Mouse (Mus musculus) CH12.LX (cell line): ENCODE data around the gene Disp3. TPM values are rescaled to one million over a fixed set of nuclear protein-coding genes. Genes with fewer than 3 reads are reported as not detected.

Source experiments
- DNase-seq: peaks from one replicate; pipeline ENCODE4 v3.0.0-alpha.2; 2013; ENCODE audit errors: extremely low read depth
- H3K27ac ChIP-seq: 2 replicates; pipeline ENCODE4 v1.5.1; 2012; ENCODE audit warnings: low read depth, mild to moderate bottlenecking, control low read depth, moderate library complexity; ENCODE audit not compliant: insufficient read depth
- H3K27me3 ChIP-seq: replicated peaks from 2 replicates; pipeline ENCODE3; 2012; ENCODE audit warnings: inconsistent platforms
- H3K36me3 ChIP-seq, 2 experiments: replicated peaks in 1 of 2; 2 replicates each; pipeline versions ENCODE3 to v1.6.1; 2012; ENCODE audit warnings: inconsistent platforms in 1 of 2, low read length in 1 of 2, mild to moderate bottlenecking in 1 of 2, mixed read lengths in 1 of 2, moderate library complexity in 1 of 2; ENCODE audit not compliant: control insufficient read depth in 1 of 2, insufficient read depth in 1 of 2
- H3K4me1 ChIP-seq, 2 experiments: 2 replicates each; pipeline ENCODE4 v1.6.1; 2012; ENCODE audit warnings: inconsistent platforms in 1 of 2, moderate library complexity in 1 of 2; ENCODE audit not compliant: insufficient read depth in 2 of 2, control insufficient read depth in 1 of 2
- H3K4me2 ChIP-seq: 2 replicates; pipeline ENCODE4 v1.6.1; 2012; ENCODE audit warnings: low read depth, mild to moderate bottlenecking, control low read depth; ENCODE audit not compliant: poor library complexity, insufficient read depth, severe bottlenecking
- H3K4me3 ChIP-seq, 3 experiments: fragments of 150-350 bp in 1 of 3; sonication (generic) in 1 of 3; replicated peaks in 1 of 3; 2 replicates each; pipeline versions ENCODE3 to v1.5.1; 2011 to 2012; ENCODE audit warnings: low read depth in 2 of 3, low read length in 2 of 3, mild to moderate bottlenecking in 2 of 3, moderate library complexity in 2 of 3, control low read depth in 1 of 3, improper control_type of control experiment in 1 of 3, inconsistent platforms in 1 of 3, mixed read lengths in 1 of 3; ENCODE audit not compliant: poor library complexity in 1 of 3
- H3K79me2 ChIP-seq: replicated peaks from 2 replicates; pipeline ENCODE4 v1.6.1; 2012; ENCODE audit warnings: mild to moderate bottlenecking, moderate library complexity; ENCODE audit not compliant: control insufficient read depth, poor library complexity, insufficient read depth, severe bottlenecking; ENCODE audit errors: extremely low read depth
- H3K9ac ChIP-seq: 2 replicates; pipeline ENCODE4 v1.6.1; 2012; ENCODE audit warnings: low read depth, mild to moderate bottlenecking, control low read depth, moderate library complexity; ENCODE audit not compliant: insufficient read depth
- H3K9me3 ChIP-seq: replicated peaks from 2 replicates; pipeline ENCODE3; 2012; ENCODE audit warnings: low read length, inconsistent platforms, mixed read lengths
- BHLHE40 ChIP-seq: IDR thresholded peaks from 2 replicates; pipeline ENCODE4 v1.6.1; 2011; ENCODE audit warnings: mild to moderate bottlenecking, low read depth, low read length, improper control_type of control experiment
- E2F4 ChIP-seq: IDR thresholded peaks from 2 replicates; pipeline ENCODE4 v1.6.1; 2011; ENCODE audit warnings: low read depth, low read length, improper control_type of control experiment; ENCODE audit not compliant: insufficient replicate concordance
- ETS1 ChIP-seq: conservative IDR thresholded peaks from 2 replicates; pipeline ENCODE4 v1.6.1; 2012; ENCODE audit warnings: low read depth, mild to moderate bottlenecking, inconsistent platforms, low read length, improper control_type of control experiment, moderate library complexity
- JUN ChIP-seq: IDR thresholded peaks from 2 replicates; pipeline ENCODE4 v1.6.1; 2011; ENCODE audit warnings: low read depth, mild to moderate bottlenecking, low read length, improper control_type of control experiment, moderate library complexity; ENCODE audit not compliant: insufficient read depth
- MEF2A ChIP-seq: IDR thresholded peaks from 2 replicates; pipeline ENCODE4 v1.6.1; 2014; ENCODE audit warnings: low read depth, mild to moderate bottlenecking, inconsistent platforms, low read length, improper control_type of control experiment, borderline replicate concordance
- NRF1 ChIP-seq: IDR thresholded peaks from 2 replicates; pipeline ENCODE4 v1.6.1; 2014; ENCODE audit warnings: low read depth, mild to moderate bottlenecking, inconsistent platforms, low read length, improper control_type of control experiment, moderate library complexity
- PAX5 ChIP-seq: IDR thresholded peaks from 2 replicates; pipeline ENCODE4 v1.6.1; 2012; ENCODE audit warnings: low read length, inconsistent platforms, mixed read lengths
- RCOR1 ChIP-seq: conservative IDR thresholded peaks from 2 replicates; pipeline ENCODE4 v1.6.1; 2012; ENCODE audit warnings: low read depth, mild to moderate bottlenecking, inconsistent platforms, low read length, improper control_type of control experiment
- SMC3 ChIP-seq: IDR thresholded peaks from 2 replicates; pipeline ENCODE4 v1.6.1; 2011; ENCODE audit warnings: low read depth, low read length, improper control_type of control experiment
- TCF12 ChIP-seq: IDR thresholded peaks from 2 replicates; pipeline ENCODE4 v1.6.1; 2014; ENCODE audit warnings: low read depth, mild to moderate bottlenecking, inconsistent platforms, low read length, improper control_type of control experiment
- ZC3H11A ChIP-seq: IDR thresholded peaks from 2 replicates; pipeline ENCODE4 v1.6.1; 2012; ENCODE audit warnings: low read depth, mild to moderate bottlenecking, inconsistent platforms, low read length, improper control_type of control experiment
- ZKSCAN1 ChIP-seq: IDR thresholded peaks from 2 replicates; pipeline ENCODE4 v1.6.1; 2012; ENCODE audit warnings: low read depth, inconsistent platforms, low read length, improper control_type of control experiment, borderline replicate concordance
- ZMIZ1 ChIP-seq: IDR thresholded peaks from 2 replicates; pipeline ENCODE4 v1.6.1; 2012; ENCODE audit warnings: low read depth, mild to moderate bottlenecking, inconsistent platforms, low read length, improper control_type of control experiment
- dilution Hi-C: fragments of 300-500 bp; cut with MboI; formaldehyde crosslinking; loops from 2 replicates; pipeline ENCODE4 v1.14.3; 2020; ENCODE audit warnings: low sequenced_read_pairs; ENCODE audit not compliant: extremely low pct_unique_long_range_greater_than_20kb, extremely low pct_ligation_motif_present
- in situ Hi-C: fragments of 300-500 bp; cut with MboI; formaldehyde crosslinking; loops from 3 replicates; pipeline ENCODE4 v1.14.3; 2019; ENCODE audit warnings: low sequenced_read_pairs, low pct_ligation_motif_present, low pct_unique_long_range_greater_than_20kb, mixed read lengths
- polyA plus RNA-seq: library from polyadenylated mRNA; unstranded; fragments of >175 nt; gene quantifications from 2 replicates; pipeline ENCODE4 v1.2.1, GENCODE M21; 2012; ENCODE audit warnings: low read depth; ENCODE audit not compliant: insufficient read length
- total RNA-seq, 2 experiments: library from RNA; depleted of rRNA; stranded (reverse); fragments of 300-350 nt in 1 of 2; fragments of >200 nt in 1 of 2; gene quantifications; 2 replicates each; pipeline ENCODE4 v1.2.3; 2012 to 2014

Disp3 gene
- total and polyA plus RNA-seq, 3 experiments = not detected

- H3K4me2 ChIP-seq = no peak overlapping the region
- no peak overlapping the region for H3K4me3 ChIP-seq
- no peaks in the 10 kb centered on the region for H3K79me2 ChIP-seq
- no peaks in the 10 kb centered on the region for H3K4me1 ChIP-seq
- in situ Hi-C loops (no loop called here), dilution Hi-C loops (no loop called here)
- DNase-seq = no peak
- no peak for TF ChIP-seq ZKSCAN1
- no peak overlapping the region for H3K9ac ChIP-seq
- peaks cover 74% of the 10 kb centered on the region for H3K27me3 ChIP-seq
- H3K36me3 ChIP-seq = no peaks in the 10 kb centered on the region
- H3K9me3 ChIP-seq = peaks cover 2% of the 10 kb centered on the region
- H3K27ac ChIP-seq = no peak overlapping the region
These were observed 34.4 kb upstream of the Disp3 start for GRCm38 (mm10) chr4:148322152-148322551.

GRCm38 (mm10) chr4:148319366-148319765 lies 31.6 kb upstream of the Disp3 start:
- Histone ChIP-seq H3K9me3 (no peaks in the 10 kb centered on the region), H3K27ac (no peak overlapping the region), H3K4me2 (no peak overlapping the region), H3K27me3 (peaks cover 86% of the 10 kb centered on the region), H3K4me1 (no peaks in the 10 kb centered on the region), H3K79me2 (no peaks in the 10 kb centered on the region), H3K36me3 (no peaks in the 10 kb centered on the region), H3K4me3 (no peak overlapping the region)
- in situ Hi-C loops = no loop called here
- dilution Hi-C loops = no loop called here
- TF ChIP-seq NRF1 = no peak
- no peak for TF ChIP-seq ZKSCAN1
- no peak for TF ChIP-seq E2F4
- TF ChIP-seq ETS1 = no peak
- no peak for TF ChIP-seq JUN
- no peak for TF ChIP-seq MEF2A
- TF ChIP-seq RCOR1 = no peak
- no peak for TF ChIP-seq PAX5
- TF ChIP-seq ZC3H11A = no peak
- no peak for TF ChIP-seq BHLHE40
- no peak for TF ChIP-seq ZMIZ1
- TF ChIP-seq SMC3 = no peak
- TF ChIP-seq TCF12 = no peak
- TF ChIP-seq, all 38 proteins: peak for 0
- DNase-seq = no peak
- H3K9ac ChIP-seq = no peak overlapping the region
